Mouse (Mus musculus): Measurements from ENCODE around the gene Elk3.

GRCm38 (mm10) chr10:93283258-93283657 lies 27.7 kb downstream of the Elk3 start:
- TF ChIP-seq CTCF (IDR thresholded peaks at IDR 0.05; ENCODE audit: extremely low read depth, insufficient read length, insufficient replicate concordance, low read depth, low read length) = peak; percentile 50; the same call in 1 of the 2 replicates
- TF ChIP-seq POLR2A (IDR thresholded peaks at IDR 0.05; ENCODE audit: low read depth, low read length) = no peak

Measured in small intestine, adult 2 months (tissue).